Mouse (Mus musculus): ENCODE data around the gene Ano4.

Ano4 gene

DNA sequence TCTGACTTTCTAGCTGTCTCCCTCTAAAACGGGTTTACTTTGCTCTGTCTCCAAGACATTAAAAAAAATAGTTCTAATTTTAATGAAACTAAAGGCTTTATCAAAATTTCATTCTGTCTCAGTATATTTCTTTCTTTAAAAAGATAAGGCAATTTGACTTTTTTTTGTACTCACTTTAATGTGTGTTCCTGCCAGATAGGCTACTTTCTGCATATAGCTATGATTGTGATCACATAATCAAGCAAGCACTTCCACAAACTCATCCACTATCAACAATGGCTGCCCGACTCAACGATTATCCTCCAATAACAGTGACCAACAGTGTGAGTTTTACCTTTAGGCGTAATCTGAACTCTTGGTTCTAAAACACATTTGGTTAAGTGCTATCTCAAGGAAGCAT lies 55.3 kb downstream of the Ano4 start:
- DNase-seq (ENCODE audit: extremely low read depth, low read depth, low spot score): no peak

DNA sequence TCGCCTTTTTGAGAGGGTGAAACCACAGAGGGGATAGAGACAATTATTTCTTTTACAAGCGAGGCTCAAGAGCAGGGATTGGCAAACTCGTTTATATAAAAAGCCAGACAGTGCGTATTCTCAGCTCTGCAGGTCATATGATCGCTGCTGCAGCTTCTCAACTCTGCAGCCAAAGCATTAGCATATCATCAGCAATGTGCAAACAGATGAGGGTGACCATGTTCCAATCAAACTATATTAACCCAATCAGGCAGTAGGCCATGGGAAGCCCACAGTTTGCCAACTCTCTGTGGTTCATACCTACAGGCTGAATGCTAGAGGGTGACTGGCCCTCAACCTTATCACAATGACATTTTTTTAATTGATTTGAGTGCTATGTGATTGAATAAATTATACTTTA lies 64.2 kb downstream of the Ano4 start:
- DNase-seq (ENCODE audit: extremely low read depth, low read depth, low spot score): no peak

DNA sequence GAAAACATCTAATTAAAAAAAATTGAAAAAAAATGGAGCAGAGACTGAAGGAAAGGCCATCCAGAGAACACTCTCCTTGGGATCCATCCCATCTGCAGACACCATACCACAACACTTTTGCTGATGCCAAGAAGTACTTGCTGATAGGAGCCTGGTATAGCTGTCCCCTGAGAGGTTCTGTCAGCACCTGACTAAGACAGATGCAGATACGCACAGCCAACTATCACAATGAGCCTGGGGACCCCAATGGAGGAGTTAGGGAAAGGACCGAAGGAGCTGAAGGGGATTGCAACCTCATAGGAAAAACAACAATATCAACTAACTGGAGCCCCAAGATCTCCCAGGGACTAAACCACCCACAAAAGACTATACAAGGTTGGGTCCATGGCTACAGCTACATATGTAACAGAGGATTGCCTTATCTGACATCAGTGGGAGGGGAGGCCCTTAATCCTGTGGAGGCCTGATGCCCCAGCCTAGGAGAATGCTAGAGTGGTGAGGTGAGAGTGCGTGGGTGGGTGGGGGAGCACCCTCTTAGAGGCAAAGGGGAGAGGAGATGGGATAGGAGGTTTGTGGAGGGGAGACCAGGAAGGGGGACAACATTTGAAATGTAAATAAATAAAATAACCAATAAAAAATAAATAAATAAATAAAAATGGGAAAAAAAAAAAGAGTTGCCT lies 71.4 kb downstream of the Ano4 start:
- DNase-seq (ENCODE audit: extremely low read depth, low read depth, low spot score): no peak

DNA sequence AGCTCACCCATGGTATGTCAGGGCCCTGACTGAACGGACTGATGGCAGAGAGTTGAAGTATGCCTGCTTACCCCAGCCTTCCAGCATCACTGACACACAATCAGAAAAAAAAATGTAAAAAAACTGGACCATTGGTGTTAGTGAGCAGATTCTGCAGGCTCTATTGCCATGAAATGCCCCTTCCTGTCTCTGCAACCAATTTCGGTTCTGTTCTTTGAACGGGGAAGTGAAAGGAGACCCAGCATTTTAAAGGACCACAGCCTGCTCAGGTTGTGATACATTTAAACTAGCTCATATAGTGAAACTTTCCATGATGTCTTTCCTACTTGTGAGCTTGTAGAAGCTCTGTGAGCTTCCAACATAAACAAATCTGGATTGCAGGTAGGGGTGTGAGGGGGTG lies 77.2 kb downstream of the Ano4 start:
- no peak for DNase-seq (ENCODE audit: extremely low read depth, low read depth, low spot score)

DNA sequence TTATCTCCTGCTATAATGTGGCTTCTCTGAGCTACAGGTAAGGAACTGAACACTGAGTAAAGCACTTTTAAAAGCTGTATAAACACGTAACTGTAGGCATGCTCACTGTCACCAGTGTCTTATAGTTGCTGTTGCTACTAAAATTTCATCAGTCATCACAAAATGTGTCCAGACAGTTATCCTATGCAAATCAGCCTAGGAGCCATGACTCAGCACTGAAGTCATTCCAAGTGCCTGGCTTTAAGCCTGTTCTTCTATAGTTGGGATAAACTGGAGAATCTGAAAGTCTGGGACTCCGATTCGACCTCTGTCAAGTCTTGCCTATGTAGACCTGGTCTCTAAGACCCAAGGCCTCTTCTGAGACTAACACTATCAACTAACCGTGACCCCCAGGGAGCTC lies 81.2 kb downstream of the Ano4 start:
- no peak for DNase-seq (ENCODE audit: extremely low read depth, low read depth, low spot score)

DNA sequence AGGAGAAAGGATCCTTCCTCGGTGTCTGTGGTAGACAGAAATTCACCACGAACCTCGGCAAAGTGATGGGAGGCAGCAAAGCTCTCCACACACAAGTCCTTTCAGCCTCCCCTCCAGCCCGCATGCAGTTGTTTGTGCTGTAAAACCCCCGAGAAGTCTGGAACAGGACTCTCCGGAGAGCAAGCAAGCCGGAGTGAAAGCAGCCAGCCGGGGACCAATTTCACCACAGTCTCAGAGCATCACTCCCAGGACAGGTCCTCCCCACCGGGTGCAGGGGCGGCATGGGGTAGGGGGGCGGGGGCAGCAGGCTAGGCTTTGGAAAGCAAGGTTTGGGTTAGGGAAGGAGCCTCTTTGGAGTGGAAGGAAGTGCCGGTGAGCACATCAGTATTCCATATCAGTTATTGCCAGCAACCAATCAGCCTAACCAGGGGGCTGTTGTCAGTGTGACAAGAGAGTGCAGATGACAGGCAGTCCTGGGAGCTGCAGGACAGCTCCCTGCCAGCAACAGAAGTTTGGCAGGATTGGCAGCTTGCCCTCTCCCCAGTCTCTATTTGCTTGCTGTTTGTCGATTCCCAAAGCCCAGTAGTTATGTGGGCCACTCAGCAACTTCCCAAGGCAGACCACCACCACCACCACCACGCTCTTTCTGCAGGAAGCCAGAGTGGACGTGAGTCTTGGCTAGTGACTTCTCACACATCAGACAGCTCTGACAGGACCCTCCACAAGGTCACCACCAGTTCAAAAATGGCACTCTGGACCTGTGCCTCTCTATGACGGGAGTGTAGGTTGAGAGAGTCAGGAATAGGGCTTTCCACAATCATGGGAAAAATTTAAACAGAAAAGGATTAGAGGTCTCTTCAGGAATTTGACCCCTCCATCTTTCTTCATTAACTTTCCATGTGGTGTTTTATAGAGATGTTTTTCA lies 86.8 kb downstream of the Ano4 start:
- no peak for DNase-seq (ENCODE audit: extremely low read depth, low read depth, low spot score)

DNA sequence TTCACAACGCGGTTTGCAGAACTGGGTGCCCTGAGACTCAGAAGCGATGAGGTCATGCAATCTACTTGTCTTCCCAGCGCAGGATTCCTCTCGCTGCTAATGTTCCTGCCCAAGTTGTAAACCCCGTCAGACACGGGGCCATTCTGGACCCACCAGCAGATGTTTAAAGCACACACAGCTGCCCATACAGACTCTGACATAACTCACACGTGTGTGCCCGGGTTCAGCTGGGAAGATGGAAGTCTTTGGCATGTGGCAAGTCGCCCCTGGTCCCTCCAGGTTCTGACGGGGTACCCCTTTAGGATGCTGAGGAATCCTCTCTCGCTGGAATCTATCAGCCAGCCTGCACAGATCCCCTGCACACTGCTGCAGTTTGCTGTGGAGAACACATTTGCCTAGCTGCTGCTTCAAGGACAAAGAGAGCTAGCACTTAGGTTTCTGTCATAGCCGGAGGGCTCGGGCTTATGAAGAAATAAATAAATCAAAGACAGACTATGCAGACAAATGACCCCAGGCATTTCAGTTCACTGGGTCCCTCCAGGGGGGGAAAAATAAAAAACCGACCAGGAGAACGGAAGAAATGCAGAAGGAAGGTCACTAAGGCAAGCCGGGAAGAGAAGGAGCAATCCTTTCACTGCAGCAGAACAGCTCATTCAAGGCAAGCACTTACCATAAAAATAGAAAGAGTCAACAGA lies 87.7 kb downstream of the Ano4 start:
- DNase-seq (ENCODE audit: extremely low read depth, low read depth, low spot score): no peak

DNA sequence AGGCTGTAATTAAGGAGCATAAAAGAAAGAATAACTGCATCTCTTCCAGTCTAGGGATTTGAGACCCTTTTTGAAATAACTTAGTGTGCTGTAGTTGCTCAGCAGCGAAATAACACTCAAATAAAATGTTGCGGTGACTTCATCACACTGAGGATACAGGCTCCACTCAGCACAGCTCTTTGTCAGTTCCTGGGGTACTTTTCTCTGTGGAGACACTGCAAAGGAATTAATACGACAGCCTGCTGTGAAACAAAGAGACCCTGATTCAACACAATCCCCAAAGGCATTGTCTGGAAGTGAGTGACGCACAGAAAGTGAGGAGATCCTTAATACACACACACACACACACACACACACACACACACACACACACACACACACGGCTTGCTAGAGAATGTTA lies 89.8 kb downstream of the Ano4 start:
- DNase-seq (ENCODE audit: extremely low read depth, low read depth, low spot score): no peak

DNA sequence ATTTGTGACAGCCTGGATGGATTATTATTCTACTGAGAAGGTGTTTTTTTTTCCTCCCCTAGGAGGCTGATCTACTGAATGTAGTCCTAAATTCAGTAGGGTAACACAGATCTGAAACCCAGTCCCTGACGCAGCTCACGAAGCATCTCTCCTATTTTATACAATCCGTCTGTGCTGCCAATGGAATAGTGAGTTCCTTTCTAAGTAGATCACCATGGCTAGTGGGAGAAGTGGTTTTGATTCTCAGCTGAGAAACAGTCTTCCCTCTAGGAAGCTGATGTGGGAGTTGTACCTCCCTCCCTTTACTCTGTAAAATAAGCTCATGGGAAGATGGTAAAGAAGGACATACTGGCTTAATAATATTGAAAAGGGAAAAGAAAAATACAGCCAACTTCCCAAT lies 90.8 kb downstream of the Ano4 start:
- DNase-seq (ENCODE audit: extremely low read depth, low read depth, low spot score): no peak

DNA sequence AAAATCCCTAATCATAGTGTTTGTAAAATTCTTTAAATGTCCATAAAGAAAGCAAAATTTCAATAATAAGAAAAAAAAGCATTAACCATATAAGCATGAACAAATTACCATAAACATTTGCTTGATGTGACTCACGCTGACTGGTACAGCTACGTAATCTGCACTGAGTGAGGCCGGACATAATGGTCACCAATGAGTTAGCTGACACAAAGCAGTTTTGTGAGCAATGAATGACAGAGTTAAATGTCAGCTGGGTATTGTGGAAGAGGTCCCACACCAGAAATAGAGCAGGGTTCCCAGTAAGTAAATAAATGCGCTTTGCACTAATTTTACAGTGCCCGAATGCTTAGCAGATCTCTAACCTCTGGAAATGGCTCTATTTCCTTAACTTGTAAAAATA lies 91.9 kb downstream of the Ano4 start:
- DNase-seq (ENCODE audit: extremely low read depth, low read depth, low spot score): no peak

DNA sequence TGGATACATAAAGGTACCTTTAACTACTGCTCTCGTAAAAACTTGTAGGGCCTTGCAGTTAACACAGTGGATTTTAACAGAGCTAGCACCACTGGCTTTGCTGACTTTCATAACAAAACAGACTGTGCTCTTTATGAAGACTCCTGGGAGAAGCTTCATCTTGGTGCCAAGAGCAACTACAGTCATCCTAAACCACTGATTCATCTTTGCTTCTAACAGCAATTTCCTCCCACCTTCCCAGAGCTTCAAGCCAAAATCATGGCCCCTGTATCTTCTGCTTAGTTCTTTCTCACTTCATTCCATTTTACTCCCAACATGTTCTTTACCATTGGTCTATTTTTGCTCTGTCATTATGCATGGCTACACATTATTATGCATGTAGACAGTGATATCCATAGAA lies 100.8 kb downstream of the Ano4 start:
- DNase-seq (ENCODE audit: extremely low read depth, low read depth, low spot score): no peak

DNA sequence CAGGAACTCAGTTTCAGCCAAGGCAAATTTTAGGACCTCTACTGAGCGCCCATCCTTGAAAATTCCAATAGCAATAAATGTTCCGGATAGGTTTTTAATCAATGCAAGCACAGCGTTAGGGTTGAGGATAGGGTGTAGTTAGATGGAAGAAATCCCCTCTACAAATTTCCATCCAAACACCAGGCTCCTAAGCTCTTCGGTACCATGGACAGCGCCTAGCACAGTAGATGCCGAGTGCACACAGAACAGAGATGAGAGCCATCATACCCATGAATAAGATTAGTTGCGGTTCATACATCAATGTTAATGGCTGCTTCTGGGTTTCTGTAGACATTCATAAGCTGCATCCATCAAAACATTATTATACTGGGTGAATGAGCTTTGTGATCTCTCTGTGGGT lies 120.0 kb downstream of the Ano4 start:
- DNase-seq (ENCODE audit: extremely low read depth, low read depth, low spot score): no peak

DNA sequence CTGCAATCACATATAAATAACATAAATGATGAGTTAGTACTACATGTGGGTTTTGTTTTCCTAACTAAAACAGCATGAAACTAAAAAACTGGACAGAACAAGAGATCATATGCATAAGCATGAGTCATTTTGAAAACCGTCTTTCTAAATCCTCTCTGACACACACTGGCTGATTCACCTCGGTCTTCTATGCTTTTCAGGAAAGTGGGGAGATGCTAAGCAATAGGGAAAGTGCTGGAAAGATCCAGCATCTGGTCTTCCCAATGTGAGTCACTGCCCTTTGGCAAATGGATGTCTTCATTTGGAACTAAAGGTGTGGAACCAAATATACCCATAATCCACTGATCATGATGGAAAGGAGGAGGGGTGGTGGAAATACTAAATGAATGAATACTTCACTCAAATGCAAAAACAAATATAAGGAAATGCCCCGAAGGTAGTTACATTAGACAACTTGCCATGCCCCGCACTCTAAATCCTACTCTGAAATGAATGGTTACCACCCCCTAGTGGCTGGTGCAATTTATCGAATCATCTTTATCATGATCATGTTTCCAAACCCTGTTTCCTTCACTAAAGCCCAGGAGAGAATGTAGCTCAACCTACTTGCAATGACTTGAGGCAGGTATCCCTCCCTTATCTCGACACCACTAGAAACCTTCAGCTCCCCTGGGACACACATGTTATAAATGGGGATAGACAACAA lies 122.1 kb downstream of the Ano4 start:
- no peak for DNase-seq (ENCODE audit: extremely low read depth, low read depth, low spot score)

DNA sequence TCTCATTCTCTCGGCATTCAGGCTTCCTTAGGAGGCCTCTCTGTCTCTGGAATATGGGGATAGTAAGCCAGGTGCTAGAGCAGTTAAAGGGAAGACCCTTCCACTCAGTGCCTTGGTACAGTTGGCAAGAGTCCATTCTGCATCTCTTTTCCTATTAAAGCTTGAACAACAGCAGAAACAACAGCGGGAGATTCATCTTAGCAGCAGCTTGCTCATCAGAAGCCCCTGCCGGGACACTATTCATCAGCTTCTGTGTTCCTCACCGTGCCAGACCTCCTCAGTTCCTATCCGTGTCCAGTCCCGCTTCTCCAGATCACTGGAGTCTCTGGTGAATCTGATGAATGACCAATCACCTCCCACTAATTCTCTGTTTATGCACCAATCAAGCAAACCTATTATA lies 128.5 kb downstream of the Ano4 start:
- DNase-seq (ENCODE audit: extremely low read depth, low read depth, low spot score): no peak

DNA sequence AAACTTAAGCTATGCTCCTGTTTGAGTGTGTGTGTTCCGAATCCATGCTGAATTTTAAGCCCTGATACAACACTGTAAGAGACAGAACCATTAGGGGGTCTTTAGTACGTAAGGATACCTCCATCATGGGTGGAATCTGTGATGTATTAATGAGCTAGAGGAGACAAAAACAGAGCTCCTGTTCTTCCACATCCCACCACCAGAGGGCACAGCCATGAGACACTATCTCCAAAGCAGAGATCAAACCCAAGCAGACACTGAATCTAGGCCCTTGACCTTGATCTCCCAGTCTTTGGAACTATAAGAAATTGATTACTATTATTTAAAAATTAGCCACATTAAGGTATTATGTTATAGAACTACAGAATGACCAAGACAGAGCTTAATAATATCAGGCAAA lies 138.7 kb downstream of the Ano4 start:
- no peak for DNase-seq (ENCODE audit: extremely low read depth, low read depth, low spot score)

DNA sequence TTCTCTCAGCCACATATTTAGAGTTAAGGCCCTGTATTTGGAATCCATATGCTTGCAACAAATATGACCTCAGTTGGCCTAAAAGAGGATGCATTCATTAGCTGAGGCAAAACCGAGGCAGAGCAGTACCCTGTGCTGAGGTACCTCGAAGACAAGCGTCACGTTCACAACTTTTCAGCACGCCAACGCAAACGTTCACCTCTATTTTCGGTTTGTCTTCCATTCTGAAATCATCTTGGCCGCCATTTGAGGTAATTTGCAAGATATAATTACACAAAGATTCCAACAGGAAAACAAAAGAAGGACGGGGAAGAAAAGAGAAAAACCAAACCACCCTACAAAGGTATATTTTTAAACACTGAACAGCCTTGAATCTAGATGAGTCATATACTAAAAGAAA lies 148.1 kb downstream of the Ano4 start:
- no peak for DNase-seq (ENCODE audit: extremely low read depth, low read depth, low spot score)

DNA sequence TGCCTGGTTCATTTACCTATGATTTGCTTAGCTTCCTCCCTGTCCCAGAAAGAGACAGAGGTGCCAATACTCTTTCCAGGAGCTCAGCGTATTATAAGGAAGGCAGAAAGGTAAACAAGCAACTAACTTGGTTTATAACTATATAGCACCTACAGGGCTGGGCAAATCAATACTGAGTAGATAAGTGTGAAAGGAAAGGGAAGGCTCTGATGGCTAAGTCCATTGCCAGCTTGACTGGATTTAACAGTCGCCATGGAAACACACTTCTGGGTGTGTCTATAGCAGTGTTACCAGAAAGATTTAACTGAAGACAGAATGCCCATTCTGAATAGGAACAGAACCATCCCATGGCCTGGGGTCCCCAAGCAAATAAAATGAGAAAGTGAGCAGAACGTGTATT lies 149.5 kb downstream of the Ano4 start:
- no peak for DNase-seq (ENCODE audit: extremely low read depth, low read depth, low spot score)

DNA sequence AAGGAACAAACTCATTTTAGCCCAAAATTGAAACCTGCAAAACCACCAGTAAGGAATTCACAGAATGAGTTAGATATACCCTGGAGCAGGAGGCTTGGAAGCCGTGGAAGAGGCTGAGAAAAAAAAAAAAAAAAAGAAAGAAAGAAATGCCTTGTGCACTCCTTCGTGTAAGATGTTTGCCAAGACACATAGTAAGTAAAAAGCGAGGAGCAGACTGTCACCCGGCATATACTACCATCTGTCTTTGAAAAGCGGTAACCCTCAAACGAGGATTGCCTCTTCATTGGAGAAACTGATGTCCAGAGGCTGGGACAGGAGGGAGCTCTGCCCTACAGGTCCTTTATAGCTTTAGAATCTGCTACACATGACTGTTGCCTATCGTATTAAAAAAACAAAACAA lies 150.1 kb downstream of the Ano4 start:
- DNase-seq (ENCODE audit: extremely low read depth, low read depth, low spot score): no peak

DNA sequence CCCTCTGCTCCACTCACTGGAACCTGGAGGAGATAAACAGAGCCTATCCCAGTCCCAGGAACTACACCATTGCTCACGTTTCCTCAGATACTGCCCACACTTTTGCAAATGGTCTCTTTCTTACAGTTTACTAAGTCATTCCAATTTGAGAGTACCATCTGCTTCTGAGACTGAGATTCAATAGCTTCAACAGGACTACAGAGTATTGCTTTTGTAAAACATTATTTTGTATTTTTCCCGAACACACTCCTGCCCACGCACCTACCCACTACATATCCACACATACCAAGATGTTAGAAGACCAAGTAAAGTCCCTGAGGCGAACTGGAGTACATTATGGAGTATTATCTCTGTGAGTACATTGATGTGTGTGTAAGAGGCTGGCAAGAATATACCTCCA lies 166.6 kb downstream of the Ano4 start:
- no peak for DNase-seq (ENCODE audit: extremely low read depth, low read depth, low spot score)

DNA sequence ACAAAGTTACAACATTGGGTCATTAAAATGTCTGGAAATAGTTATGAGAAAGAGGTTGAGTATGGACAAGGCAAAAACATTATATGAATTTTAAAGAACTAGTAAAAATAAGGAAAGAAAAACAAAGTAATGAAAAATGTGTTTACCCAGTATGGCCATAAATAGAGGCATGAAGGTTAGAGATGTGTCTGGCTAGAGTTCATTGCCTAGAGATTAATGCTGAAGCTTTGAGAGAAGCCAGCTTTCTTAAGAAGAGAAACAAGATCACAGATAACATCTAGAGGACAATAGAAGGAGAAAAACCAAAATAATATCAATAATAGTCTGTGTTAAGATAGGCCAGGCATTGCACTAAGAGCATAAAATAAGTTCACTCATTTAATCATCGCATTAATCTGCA lies 180.0 kb downstream of the Ano4 start:
- DNase-seq (ENCODE audit: extremely low read depth, low read depth, low spot score): no peak

DNA sequence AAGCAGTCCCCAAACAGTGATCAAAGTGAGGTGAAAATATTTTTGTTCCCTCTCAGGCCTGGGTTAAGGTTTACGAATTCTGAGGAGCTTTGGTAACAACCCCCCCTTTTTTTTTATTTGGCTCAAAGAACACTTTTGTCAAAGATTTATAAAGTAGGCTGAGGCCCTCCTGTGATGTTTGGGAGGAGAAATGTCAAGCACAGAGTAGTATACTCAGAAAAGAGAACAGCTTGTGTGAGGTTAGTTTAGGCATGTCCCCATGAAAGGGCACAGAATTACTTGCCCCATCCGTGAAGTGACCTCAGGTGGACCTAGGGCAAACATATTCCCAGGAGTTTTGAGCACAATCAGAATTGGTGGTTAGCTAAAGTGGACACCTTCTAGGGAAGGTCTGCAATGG lies 189.1 kb downstream of the Ano4 start:
- no peak for DNase-seq (ENCODE audit: extremely low read depth, low read depth, low spot score)
